Mouse (Mus musculus) E14TG2a.4 (cell line): ENCODE measurements around the gene Rfx3.

ENCODE experiments used
- CTCF ChIP-seq: conservative IDR thresholded peaks from 2 replicates; pipeline ENCODE4 v1.5.1; 2014; ENCODE audit warnings: low read length
- POU5F1 ChIP-seq: IDR thresholded peaks from 2 replicates; pipeline ENCODE4 v1.6.1; 2014; ENCODE audit warnings: low read length, borderline replicate concordance

DNA sequence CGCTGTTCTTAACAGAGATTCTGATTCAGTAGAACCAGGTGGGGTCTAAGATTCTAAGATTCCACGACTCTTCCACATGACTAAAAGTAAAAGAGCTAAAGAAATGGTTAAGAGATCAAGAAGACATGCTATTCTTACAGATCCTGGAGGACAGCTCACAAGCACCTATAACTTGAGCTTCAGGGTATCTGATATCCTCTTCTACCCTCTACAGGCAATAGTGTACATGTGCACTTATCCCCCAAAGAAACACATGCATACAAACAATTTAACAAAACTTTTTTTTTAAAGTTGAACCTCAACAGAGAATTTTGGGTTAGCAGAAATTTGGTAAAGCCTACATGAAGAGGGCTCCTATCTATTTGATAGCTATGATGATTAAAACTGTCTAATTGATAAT, 79.8 kb downstream of the Rfx3 start:
- no peak for TF ChIP-seq CTCF
- TF ChIP-seq POU5F1, result no peak
